Mouse (Mus musculus): ENCODE measurements at regions not wholly inside any gene's neighbourhood (a gene's known extent, or its start where the extent isn't known, plus 50 kb on each side); places are given as distances from the start of the nearest gene placed in this dataset.

DNA sequence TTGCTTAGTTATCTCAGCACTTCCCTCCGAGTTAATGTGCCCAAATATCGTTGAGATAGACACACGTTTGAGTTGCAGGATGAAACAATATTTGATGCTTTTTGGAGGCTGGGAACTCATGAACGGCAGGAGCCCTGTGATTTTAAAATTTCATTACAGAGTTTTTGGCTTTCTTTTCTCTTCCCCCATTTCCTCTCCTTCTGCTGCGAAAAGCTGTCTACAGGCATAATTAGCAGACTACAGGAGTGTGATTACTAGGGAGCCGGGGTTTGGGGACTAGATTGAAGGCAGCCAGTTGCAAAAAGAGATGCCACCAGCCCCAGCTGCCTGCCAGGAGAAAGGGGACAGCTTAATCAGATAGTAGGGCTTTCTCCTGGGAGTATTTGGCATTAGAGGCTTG is 274.2 kb upstream of the Mki67 start:
- no peak for DNase-seq

DNA sequence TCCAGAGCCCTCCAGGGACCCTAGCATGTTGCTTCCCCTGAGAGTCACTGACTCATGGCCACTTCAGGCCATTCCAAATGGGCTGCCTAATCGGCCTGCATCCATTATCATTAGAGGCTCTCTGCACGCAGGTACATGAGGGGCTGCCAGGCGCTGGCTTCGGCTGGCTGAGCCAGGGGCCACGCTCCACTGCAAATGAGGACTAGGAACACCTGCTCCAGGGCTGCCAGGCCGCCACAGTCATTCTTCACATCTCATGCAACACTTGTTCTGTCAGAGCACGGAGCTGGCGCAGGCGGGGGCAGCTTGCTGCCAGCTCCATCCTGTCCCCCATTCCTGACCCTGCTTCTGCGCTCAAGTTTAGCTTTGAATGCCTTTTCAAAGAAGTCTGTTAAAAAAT is 280.7 kb upstream of the Mki67 start:
- no peak for DNase-seq

DNA sequence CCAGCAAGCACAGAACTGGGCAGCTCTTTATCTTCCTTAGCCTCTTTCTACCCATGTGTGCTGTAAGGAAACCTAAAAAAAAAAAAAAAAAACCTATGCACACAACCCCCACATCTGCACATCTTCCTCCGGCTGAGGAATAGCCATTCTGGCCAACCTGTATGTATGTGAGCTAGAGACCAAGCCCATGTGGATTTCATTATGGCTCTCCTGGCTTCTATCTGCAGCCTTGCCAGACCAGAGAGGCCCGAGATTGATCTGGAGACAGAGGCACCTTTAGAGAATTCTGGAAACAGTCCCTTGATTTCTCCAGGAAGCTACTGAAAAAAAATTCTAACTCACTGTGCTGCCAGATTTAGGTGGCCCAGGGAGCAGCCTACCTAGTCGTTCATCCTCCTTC is 281.5 kb upstream of the Mki67 start:
- DNase-seq: no peak

DNA sequence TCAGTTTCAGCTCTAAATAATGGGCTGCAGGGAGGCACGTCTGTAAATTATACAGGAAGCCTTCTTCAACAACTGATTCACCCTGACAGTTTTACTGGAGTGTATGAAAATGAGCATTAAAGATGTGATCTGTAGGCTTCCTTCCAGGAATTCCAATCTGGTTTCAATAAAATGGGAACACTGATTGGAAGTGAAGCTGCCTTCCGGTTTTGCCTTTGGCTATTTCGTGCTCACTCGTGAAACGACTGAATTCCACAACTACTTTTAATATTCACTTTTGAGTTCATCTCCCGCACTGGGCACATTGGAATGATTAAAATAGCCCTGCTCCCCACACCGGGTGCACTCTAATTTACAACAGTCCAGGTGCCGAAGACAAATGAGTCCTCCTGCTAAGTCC is 286.2 kb upstream of the Mki67 start:
- DNase-seq: no peak

DNA sequence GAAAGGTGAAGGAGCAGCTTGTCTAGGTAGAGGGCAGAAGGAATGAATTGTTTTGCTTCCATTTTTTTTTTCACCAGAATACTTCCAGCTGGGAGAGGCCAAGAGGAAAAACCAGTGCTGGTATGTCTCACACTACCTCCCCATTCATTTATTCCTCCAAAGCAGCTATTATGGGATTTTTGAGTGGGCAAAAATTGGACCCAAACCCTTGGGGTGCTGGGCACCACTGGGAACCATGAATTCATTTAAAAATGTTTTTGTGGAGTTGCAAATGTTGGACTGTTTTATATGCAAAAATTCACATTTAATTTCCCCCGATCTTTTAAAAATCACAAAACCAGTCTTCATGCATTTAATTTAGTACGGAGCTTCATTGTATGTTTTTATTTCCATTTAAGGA is 287.1 kb upstream of the Mki67 start:
- no peak for DNase-seq

DNA sequence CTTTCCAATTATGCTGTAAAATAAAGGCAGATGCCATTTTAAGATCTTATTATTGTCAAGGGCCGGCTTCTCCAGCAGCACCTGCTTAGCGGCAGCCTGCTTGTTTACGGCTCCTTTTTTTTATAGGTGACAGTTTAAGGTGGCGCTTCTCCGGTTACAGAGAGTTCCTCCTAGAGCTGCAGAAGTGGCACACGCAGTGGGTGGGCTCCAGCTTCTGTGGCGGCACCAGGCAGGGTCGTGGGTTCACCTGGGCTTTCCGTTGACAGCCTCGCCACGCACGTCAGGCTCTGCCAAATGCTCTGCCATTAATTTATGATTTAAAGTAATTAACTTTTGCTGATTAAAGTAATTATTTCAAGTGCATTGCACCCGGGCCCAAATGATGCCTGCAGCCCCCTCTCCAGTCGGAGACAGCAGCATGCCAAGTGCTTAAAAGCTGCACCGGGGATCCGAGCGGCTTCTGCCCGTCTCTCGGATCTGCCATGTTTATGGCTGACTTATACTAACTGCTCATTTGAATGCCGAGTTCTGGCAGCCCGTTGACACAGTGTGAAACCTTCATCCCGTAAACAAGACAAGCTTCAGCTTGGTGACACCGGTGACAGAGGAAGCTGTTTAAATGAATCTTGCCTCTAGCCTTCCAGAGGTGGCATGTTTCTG is 291.8 kb upstream of the Mki67 start:
- DNase-seq: no peak

DNA sequence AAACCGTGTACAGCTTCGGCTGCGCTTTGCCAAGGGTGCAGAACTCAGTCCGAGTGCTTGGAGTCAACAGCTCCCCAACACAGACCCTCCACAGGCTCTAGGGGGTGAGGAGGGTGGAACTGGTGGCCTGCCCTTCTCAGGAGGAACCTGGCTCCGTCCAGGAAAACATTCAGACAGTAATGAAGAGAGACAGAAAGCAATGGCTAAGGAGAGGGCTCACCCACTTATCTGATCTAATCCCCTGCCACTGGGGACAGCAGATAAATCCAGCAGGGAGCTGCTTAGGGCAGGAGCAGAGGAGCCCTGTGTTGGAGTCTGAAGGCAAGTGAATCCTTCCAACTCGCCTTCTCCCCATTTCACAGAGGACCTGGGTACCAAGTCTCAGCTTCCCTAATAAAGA is 292.3 kb upstream of the Mki67 start:
- DNase-seq: no peak

DNA sequence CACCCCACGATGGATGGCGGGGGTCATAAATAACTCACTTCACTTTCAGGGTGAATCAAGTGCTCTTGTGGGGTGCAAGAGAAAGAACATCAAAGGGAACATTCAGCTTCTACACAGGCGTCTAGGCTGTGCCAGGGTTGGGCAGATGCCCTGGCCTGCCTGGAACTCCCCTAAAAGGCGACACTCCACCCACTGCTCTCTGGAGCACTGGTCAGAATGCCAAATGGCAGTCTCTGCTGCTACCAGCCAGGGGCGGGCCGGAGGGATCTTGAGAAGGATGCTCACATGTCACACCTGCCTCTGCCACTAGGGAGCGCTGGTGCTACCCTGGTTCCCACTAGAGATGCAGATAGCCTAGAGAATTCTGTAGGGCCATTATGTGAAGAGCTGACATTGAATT is 293.9 kb upstream of the Mki67 start:
- DNase-seq: peak; percentile 76 to 77

DNA sequence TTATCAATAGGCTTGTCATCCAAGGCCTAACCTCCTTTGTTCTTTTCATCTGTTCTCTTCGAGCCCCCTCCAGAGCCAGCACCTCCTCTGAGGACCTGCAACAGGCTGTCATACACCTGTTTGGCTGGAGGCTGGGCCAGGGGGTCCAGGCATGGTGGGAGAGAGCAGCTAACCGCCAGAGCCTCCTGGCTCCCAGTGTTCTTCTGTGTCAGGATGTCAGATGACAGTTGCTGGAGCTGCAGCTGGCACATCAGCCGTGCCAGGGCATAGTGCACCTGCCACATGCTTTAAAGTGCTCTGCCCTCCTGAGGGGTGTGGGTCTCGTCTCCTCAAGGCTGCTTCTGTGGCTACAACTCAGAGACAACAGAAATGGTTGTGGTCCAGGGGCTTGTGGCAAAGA is 298.5 kb upstream of the Mki67 start:
- no peak for DNase-seq

DNA sequence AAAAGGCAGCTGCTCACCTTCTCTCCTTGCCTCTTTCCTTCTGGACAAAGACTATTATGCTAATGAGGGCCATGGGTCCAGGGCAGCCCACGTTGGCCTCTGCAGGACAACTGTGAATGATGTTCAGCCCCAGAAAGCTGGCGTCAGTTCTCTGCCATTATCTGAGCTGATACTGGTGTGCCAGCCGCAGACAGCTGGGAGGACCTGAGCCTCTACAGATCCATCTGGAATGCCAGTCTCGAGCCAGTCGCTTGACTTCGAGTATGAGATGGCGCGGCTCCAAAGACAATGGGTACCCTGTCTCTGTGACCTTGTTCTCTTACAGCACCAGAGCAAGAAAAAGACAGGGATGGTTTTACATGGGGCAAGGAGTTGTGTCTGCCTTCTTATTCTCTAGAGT is 300.8 kb upstream of the Mki67 start:
- DNase-seq: no peak

DNA sequence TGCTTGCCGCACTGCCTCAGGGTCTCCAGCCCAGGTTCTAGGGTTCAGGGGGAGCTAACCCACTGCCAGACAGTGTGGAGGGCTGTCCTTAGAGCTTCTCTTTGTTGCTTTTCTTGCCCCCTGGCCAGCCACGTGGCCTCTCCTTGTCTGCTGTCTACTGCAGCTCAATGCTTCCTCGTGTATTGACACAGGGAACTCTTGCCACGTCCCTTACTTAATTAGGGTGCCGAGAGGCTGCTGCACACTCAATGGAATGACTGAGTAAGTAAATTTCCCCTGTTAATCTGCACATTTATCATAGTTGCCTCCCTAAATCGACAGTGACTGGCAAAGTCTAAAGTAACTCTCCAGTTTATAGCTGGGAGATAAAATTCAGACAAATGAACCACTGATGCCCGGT is 304.4 kb upstream of the Mki67 start:
- no peak for DNase-seq

DNA sequence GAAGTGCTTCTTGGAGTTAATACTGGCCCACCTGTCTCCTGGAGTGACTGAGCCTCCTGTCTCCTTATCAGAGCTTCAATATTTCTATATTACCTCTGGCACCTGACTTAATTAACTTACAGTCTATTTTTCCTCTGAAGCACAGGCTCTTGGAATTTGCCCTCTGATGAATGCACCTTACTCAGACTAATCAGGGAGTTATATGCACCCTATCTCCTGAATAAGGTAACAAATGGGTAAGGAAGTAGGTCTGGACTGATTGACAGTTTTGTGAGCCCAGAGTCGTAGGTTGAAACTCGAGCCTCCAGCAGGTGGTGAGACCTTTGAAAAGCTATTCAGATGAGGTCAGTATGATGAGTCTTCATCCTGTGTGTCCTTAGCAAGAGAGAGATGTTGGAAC is 304.9 kb upstream of the Mki67 start:
- no peak for DNase-seq

DNA sequence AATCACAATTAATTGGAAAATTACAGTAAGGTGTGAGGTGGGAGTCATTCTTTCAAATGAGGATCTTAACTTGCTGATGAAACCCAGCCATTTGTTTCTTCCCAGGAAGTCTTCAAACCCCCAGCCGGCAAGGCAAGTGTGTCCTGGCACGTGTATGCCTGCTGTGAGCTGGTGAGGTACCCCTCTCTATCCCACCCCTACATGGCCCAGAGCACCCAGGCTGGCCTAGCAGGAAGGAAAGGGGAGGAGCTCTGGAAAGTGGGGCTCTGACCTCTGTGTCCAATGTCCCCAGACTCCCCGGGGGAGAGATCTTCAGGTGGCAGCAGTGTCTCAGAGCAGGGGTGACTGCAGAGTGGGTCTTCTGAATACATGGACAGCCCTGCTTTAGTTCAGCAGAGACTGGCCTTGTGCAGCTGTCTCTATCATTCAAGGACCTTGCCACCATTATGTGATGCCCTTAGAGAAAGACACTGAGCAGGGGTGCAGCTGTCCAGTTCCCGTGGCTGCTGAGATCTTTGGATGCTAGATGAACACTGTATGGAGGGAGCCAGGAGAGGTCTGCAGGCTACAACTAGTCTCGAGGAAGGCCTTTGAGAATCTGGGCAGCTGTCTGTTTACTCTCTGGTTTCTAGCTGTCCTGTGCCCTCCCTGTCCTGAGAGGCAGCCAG is 306.8 kb upstream of the Mki67 start:
- DNase-seq: no peak

DNA sequence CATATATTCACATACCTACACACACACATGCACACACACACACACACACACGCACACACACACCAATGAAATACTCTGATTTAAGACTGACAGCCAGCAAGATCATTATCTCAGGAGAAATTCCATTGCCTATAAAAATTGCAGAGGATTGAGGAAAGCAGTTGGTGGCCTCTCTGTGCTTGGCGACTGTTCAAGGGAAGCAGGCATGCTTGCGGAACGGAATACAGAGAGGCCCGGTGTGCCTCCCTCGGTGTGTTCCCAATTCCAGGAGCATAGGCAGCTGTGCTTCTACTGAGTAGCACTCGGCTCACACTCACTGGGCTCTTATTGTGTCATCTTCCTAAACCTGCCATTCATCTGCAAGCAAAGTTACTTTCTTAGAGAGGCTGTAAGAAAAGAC is 310.3 kb upstream of the Mki67 start:
- no peak for DNase-seq

DNA sequence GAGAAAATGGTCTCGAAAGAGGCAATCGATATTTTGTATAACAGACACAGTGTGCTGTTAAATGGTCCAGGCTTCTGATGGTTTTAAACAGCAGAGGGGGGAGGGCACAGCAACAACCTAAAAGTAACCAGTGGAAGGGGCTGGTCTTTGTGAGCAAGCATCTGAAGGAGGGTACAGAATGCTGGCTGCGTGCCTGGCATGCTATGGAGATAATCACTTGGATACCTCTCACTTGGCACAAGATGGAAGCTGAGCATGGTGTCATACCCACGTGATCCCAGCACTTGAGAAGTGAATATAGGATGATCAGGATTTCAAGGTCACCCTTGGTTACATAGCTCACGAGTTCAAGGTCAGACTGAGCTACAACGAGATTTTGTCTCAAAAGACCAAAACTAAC is 315.9 kb upstream of the Mki67 start:
- no peak for DNase-seq

DNA sequence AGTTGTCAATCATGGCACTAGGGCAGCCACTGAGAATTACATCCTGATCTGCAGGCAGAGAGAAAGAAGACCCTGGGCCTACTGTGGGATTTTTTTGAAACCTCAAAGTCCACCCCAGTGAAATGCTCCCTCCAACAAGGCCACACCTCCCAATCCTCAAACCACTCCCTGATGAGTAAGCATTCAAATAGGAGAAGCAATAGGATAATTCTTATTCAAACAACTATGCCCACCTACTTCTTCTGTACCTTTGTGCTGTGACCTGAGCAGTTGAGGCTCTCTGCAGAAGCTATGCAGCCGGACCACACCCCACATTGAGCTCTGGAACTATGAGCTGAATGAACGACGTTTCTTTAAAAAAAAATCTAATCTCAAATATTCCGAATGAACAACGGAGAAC is 317.4 kb upstream of the Mki67 start:
- no peak for DNase-seq

DNA sequence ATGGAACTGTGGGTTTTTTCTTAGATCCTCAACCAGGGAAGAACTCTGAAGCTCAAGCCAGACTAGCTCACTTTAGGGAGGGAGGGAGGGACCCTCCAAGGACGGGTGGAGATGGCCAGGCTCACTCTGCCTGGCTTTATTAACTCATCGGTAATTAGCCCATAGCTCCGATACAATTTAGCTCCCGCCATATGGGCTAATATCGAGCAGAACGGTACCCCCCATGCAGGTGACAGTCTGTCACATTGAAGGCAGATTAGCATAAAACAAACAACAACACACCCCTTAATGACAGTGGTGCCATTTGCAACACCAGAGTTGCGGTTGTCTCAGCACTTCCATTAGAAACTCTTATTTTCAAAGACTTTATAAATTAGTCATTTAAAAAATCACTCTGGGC is 319.6 kb upstream of the Mki67 start:
- no peak for DNase-seq

DNA sequence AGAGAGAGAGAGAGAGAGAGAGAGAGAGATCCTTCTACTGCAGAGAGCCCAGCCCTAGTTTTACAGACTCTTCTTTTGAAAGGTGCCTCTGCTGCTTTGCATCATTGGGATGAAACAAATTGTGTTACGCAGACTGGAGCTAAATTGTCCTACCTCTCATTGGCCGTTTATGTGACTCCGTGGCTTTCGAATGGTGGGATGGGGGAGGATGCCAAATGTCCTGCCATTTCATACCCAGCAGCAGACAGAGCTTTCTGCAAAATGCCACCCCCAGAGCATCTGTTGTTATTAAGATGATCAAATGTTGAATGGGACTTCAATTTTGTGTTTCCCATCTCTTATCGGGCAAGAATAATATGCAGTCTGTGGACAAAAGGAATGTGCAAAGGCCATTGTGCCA is 321.9 kb upstream of the Mki67 start:
- DNase-seq: no peak

DNA sequence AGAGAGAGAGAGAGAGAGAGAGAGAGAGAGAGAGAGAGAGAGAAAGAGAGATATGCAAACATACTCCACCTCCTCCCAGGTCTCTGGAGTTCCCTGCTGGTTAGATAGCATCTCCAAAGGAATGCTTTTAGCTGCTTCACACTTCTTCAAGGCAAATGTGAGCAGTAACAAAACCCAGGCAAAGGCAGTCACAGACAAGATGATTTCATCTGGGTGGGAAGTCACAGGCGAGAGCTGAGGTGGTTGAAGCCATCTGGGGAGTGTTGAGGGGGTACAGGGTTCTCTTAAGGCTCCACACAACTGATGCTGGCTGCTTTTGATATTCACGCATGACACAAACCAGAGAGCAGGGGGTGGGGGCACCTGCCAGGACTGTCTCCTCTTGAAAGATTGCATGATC is 322.7 kb upstream of the Mki67 start:
- DNase-seq: no peak

DNA sequence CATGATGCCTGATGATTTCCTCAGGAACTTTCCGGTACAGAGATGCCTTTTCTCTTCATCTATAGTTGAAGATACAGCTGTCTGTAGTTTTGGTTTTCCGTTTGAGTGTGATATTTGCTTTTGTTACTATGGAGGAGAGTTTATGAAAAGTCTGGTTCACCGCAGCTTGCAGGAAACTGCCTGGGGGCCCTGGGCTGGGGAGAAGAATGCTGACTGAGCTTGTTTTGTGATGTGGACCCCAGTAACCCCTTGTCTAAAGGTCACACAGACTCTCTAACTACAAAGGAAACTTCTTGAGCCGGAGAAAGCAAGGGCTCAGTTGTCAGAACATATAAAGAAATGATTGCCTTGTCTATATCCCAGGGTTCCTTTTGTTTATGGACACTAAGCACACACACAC is 325.8 kb upstream of the Mki67 start:
- DNase-seq: no peak

DNA sequence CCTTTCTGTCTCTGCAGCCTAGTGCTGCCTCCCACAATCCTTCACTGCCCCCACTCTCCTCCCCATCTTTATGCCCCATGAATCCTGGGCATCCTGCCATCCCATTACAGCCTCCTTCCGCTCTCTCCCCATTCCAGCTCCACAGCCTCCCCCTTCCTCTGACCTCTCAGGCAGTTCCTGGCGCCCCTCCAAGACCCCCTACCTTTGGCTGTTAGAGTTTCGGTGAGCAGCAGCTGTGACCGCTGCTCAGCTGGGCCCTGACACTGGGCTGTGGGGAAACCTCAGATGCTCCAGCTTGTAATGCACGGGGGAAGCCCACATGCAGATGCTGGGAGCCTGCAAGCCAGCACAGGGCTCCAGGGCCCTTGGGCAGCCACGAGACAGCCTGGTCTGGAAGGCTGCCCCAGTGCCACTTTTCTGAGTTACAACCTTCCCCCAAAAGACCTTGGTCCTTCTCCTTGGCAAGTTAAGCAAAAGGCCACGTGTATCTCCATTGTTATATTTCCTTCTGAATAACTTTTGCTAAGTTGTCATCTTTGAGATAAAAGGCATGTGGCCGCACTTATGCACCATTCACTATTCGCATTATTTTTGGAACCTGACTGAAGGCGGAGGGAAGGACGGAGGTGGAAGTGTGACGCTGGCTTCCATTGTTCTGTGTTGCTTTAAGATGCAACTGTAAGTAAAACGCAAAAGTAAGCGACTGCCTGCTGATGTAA is 330.6 kb upstream of the Mki67 start:
- peak; percentile 65 to 84 for DNase-seq

DNA sequence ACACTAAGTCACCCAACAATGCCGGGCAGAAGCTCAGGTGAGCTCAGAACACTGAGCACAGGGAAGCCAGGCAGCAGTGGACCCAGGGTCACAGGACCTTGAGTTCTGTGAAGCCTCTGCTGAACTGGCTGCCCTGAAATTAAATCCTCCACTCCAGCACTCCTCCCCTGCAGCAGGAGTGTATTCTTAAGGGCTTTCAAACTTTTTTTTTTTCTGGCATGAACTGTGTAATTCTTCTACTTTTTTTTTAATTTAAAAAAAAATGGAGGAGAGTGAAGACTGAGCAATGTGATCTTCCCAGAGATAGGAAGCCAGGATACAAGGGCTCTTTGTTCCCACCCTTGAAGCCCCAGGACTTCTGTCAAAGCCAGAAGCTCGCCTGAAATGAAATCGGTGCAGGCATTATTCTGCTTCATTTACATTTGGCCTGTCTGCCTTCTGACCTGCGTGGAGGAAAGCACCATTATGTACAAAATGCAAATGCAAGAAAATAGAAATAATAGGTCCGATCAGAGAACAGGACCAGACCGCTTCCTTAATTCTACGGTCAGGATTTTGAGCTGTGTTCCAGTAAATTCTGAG is 331.3 kb upstream of the Mki67 start:
- DNase-seq: no peak

DNA sequence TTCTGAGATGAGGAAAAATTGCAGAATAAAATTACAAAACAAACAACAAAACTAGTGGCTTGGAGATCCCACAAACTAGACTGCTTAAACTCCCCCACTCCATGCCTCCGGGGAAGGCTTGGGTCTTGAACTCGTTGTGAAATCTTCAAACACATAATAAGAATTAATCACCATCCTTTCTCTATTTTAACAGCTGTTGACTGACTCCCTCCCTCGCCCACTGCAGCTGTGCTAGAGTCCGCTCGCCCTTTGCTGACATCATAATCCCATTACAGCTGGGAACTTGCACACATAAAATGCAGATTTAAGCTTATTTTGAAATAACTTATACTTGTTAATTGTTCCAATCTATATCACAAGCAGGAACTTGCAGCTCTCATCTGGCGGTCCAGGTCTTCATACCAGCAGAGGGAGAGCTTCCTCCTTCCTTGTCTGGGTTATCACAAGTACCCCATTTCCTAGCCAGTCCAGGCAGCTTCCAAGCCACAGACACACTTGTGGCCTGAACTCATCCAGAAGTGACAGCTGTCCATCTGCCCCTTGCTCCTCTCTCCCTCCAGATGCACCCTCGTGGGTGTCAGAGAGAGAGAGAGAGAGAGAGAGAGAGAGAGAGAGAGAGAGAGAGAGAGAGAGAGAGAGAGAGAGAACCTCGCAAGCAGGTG is 332.9 kb upstream of the Mki67 start:
- DNase-seq: no peak

Data from adrenal gland, postnatal 36 days (tissue).